Comparison of ENCODE assay signal across 7 mouse cellular contexts in genomic region chr3:145938405-145939349, GRCm38 (mm10). TPM values are rescaled to one million over a fixed set of nuclear protein-coding genes. Genes with fewer than 3 reads are reported as not detected.
A peak's percentile ranks its signal among the peaks of the same experiment; 100 is the strongest.
DNase-seq lines count a peak whose midpoint lies in the region; ATAC-seq and TF ChIP-seq lines count a peak whose summit lies in the region.

No protein-coding gene starts in this region.

- H3K36me3 ChIP-seq in lung, embryonic 14.5 days (ENCODE audit: insufficient read depth): peaks cover 34% of the 10 kb centered on the region
- H3K36me3 ChIP-seq in forebrain, embryonic 14.5 days (ENCODE audit: control insufficient read depth, insufficient read depth, low read length): peaks cover 37% of the 10 kb centered on the region
- H3K36me3 ChIP-seq in limb, embryonic 10.5 days: peaks cover 48% of the 10 kb centered on the region
- H3K36me3 ChIP-seq in neural tube, embryonic 12.5 days: peaks cover 17% of the 10 kb centered on the region; the same call in 1 of the 2 replicates

- peak; percentile 49 for DNase-seq in lung, embryonic 14.5 days
- DNase-seq in lung, postnatal 14 days: no peak
- DNase-seq in forebrain, embryonic 14.5 days (ENCODE audit: low spot score): peak; percentile 25
- DNase-seq in limb, embryonic 10.5 days (ENCODE audit: low spot score): no peak
- no peak for DNase-seq in layer of hippocampus, adult 8-10 months (ENCODE audit: low spot score in 2 of 2)

- H3K27me3 ChIP-seq in lung, embryonic 14.5 days (ENCODE audit: insufficient read depth, low read length): no peaks in the 10 kb centered on the region
- no peaks in the 10 kb centered on the region for H3K27me3 ChIP-seq in forebrain, embryonic 14.5 days (replicated peaks; ENCODE audit: control insufficient read depth, insufficient read depth, low read length)
- H3K27me3 ChIP-seq in limb, embryonic 10.5 days (ENCODE audit: low read depth, poor library complexity, severe bottlenecking): no peaks in the 10 kb centered on the region
- no peaks in the 10 kb centered on the region for H3K27me3 ChIP-seq in neural tube, embryonic 12.5 days (replicated peaks)

- peak; percentile 22 for ATAC-seq in lung, embryonic 14.5 days (ENCODE audit: insufficient read depth)
- peak; percentile 25; the same call in 1 of the 2 replicates for ATAC-seq in forebrain, embryonic 14.5 days
- peak; percentile 48 for ATAC-seq in neural tube, embryonic 12.5 days (ENCODE audit: low FRiP score, low read depth)

- no peak overlapping the region for H3K27ac ChIP-seq in lung, embryonic 14.5 days (ENCODE audit: low read depth)
- H3K27ac ChIP-seq in brown adipose tissue, adult 24 weeks (replicated peaks; ENCODE audit: low read depth, low read length): no peak overlapping the region
- H3K27ac ChIP-seq in forebrain, embryonic 14.5 days (ENCODE audit: low read depth, low read length): peak overlapping the region; percentile 58; the same call in 1 of the 2 replicates
- peak overlapping the region; percentile 87 for H3K27ac ChIP-seq in limb, embryonic 10.5 days
- H3K27ac ChIP-seq in neural tube, embryonic 12.5 days: no peak overlapping the region

- TF ChIP-seq CTCF in lung, embryonic 14.5 days (IDR thresholded peaks at IDR 0.05; ENCODE audit: low read depth): peak; percentile 29; the same call in 1 of the 2 replicates

- WGBS in lung, embryonic 14.5 days: 18% methylated on average over 49 of the region's 50 CpGs
- whole genome bisulfite sequencing in forebrain, embryonic 14.5 days: 25% methylated on average over 40 of the region's 50 CpGs
- 24% methylated on average over 44 of the region's 50 CpGs for WGBS in limb, embryonic 10.5 days
- WGBS in neural tube, embryonic 12.5 days: 22% methylated on average over 44 of the region's 50 CpGs

- no peaks in the 10 kb centered on the region for H3K9me3 ChIP-seq in lung, embryonic 14.5 days (ENCODE audit: low read depth, low read length)
- H3K9me3 ChIP-seq in forebrain, embryonic 14.5 days (replicated peaks; ENCODE audit: control insufficient read depth, low read length): no peaks in the 10 kb centered on the region
- no peaks in the 10 kb centered on the region for H3K9me3 ChIP-seq in limb, embryonic 10.5 days (replicated peaks)
- no peaks in the 10 kb centered on the region for H3K9me3 ChIP-seq in neural tube, embryonic 12.5 days

- peaks cover 11% of the 10 kb centered on the region; the same call in 1 of the 2 replicates for H3K4me1 ChIP-seq in lung, embryonic 14.5 days (ENCODE audit: insufficient read depth)
- H3K4me1 ChIP-seq in brown adipose tissue, adult 24 weeks (ENCODE audit: control insufficient read depth, insufficient read depth, insufficient read length, low read length): peaks cover 12% of the 10 kb centered on the region
- peaks cover 10% of the 10 kb centered on the region for H3K4me1 ChIP-seq in forebrain, embryonic 14.5 days (ENCODE audit: control insufficient read depth, insufficient read depth, low read length)
- H3K4me1 ChIP-seq in limb, embryonic 10.5 days: peaks cover 21% of the 10 kb centered on the region
- H3K4me1 ChIP-seq in neural tube, embryonic 12.5 days: peaks cover 18% of the 10 kb centered on the region

- H3K4me2 ChIP-seq in lung, embryonic 14.5 days: peak overlapping the region; percentile 86
- peak overlapping the region; percentile 67 for H3K4me2 ChIP-seq in forebrain, embryonic 14.5 days (ENCODE audit: low read length)
- H3K4me2 ChIP-seq in neural tube, embryonic 12.5 days (replicated peaks): peak overlapping the region; percentile 82

- peak overlapping the region; percentile 96 for H3K4me3 ChIP-seq in lung, embryonic 14.5 days (ENCODE audit: low read depth, low read length)
- peak overlapping the region; percentile 86 for H3K4me3 ChIP-seq in brown adipose tissue, adult 24 weeks (ENCODE audit: insufficient read depth, low read depth, low read length)
- H3K4me3 ChIP-seq in forebrain, embryonic 14.5 days (ENCODE audit: low read depth, low read length): peak overlapping the region; percentile 98
- H3K4me3 ChIP-seq in limb, embryonic 10.5 days: peak overlapping the region; percentile 97
- peak overlapping the region; percentile 95 for H3K4me3 ChIP-seq in neural tube, embryonic 12.5 days

- peak overlapping the region; percentile 88 for H3K9ac ChIP-seq in lung, embryonic 14.5 days
- H3K9ac ChIP-seq in forebrain, embryonic 14.5 days (ENCODE audit: low read length): peak overlapping the region; percentile 93
- peak overlapping the region; percentile 93 for H3K9ac ChIP-seq in neural tube, embryonic 12.5 days

RNA-seq across cellular contexts. Expression of gene 2410004B18Rik, which starts 0.9 kb away (rescaled TPM):
- 50.7 and 52.7 TPM in 2 replicates for polyA plus RNA-seq in lung, embryonic 14.5 days (2014; fragmentation: Nextera tagmentation; extraction: Ambion mirVana)
- polyA plus RNA-seq in brown adipose tissue, adult 24 weeks (2012; ENCODE audit: insufficient read depth, insufficient read length, missing spikeins): 18.1 and 19.4 TPM in 2 replicates
- 76.4 and 83.3 TPM in 2 replicates for polyA plus RNA-seq in forebrain, embryonic 14.5 days (2014; fragmentation: Nextera tagmentation; extraction: Ambion mirVana)
- 50.1 and 52.4 TPM in 2 replicates for polyA plus RNA-seq in limb, embryonic 10.5 days (2016; fragmentation: Nextera tagmentation; extraction: Ambion mirVana)
- polyA plus RNA-seq in neural tube, embryonic 12.5 days (2016; fragmentation: Nextera tagmentation; extraction: Ambion mirVana): 64.7 and 68.2 TPM in 2 replicates
- total RNA-seq in layer of hippocampus, adult 8-10 months (2022): 10 to 100 TPM; 31.8 to 38.5 (median 33.2) TPM

RNA-seq across cellular contexts. Expression of gene Bcl10, which starts 16.1 kb away (rescaled TPM):
- 50.6 and 50.7 TPM in 2 replicates for polyA plus RNA-seq in lung, embryonic 14.5 days (2014; fragmentation: Nextera tagmentation; extraction: Ambion mirVana)
- 14.5 and 17.8 TPM in 2 replicates for polyA plus RNA-seq in brown adipose tissue, adult 24 weeks (2012; ENCODE audit: insufficient read depth, insufficient read length, missing spikeins)
- polyA plus RNA-seq in forebrain, embryonic 14.5 days (2014; fragmentation: Nextera tagmentation; extraction: Ambion mirVana): 41.7 and 50.4 TPM in 2 replicates
- polyA plus RNA-seq in limb, embryonic 10.5 days (2016; fragmentation: Nextera tagmentation; extraction: Ambion mirVana): 44.0 and 45.5 TPM in 2 replicates
- 48.8 and 52.1 TPM in 2 replicates for polyA plus RNA-seq in neural tube, embryonic 12.5 days (2016; fragmentation: Nextera tagmentation; extraction: Ambion mirVana)
- 10 to 100 TPM; 10.6 to 16.1 (median 14.2) TPM for total RNA-seq in layer of hippocampus, adult 8-10 months (2022)

RNA-seq across cellular contexts. Expression of gene Syde2, which starts 49.0 kb away (rescaled TPM):
- 2.5 and 3.2 TPM in 2 replicates for polyA plus RNA-seq in lung, embryonic 14.5 days (2014; fragmentation: Nextera tagmentation; extraction: Ambion mirVana)
- polyA plus RNA-seq in brown adipose tissue, adult 24 weeks (2012; ENCODE audit: insufficient read depth, insufficient read length, missing spikeins): 4.4 and 4.5 TPM in 2 replicates
- polyA plus RNA-seq in forebrain, embryonic 14.5 days (2014; fragmentation: Nextera tagmentation; extraction: Ambion mirVana): 0.52 and 0.67 TPM in 2 replicates
- polyA plus RNA-seq in limb, embryonic 10.5 days (2016; fragmentation: Nextera tagmentation; extraction: Ambion mirVana): 1.2 and 1.3 TPM in 2 replicates
- 0.76 and 0.84 TPM in 2 replicates for polyA plus RNA-seq in neural tube, embryonic 12.5 days (2016; fragmentation: Nextera tagmentation; extraction: Ambion mirVana)
- total RNA-seq in layer of hippocampus, adult 8-10 months (2022): 1 to 10 TPM; 3.0 to 4.3 (median 3.6) TPM

Comparison
In these comparisons a context has a peak if more than half of its experiments do, and no peak if none do; other contexts are left out.
1. DNase-seq: peak in lung, embryonic 14.5 days (single experiment) and forebrain, embryonic 14.5 days (single experiment); none in lung, postnatal 14 days (single experiment), limb, embryonic 10.5 days (single experiment) and layer of hippocampus, adult 8-10 months (0 of 2).
2. H3K27ac ChIP-seq: peak in forebrain, embryonic 14.5 days (single experiment) and limb, embryonic 10.5 days (single experiment); none in lung, embryonic 14.5 days (single experiment), brown adipose tissue, adult 24 weeks (single experiment) and neural tube, embryonic 12.5 days (single experiment).
3. Peak in every context shown above with its lines, with median percentiles within 50 percentile points of each other: ATAC-seq, H3K4me2 ChIP-seq, H3K4me3 ChIP-seq and H3K9ac ChIP-seq.